Mouse (Mus musculus): Measurements from ENCODE around the gene Aip. TPM values are rescaled to one million over a fixed set of nuclear protein-coding genes. Genes with fewer than 3 reads are reported as not detected.
A peak's percentile ranks its signal among the peaks of the same experiment; 100 is the strongest.

Aip gene
- polyA plus RNA-seq (2015; fragmentation: Nextera tagmentation; extraction: Ambion mirVana) = 92.4 and 94.0 TPM in 2 replicates

DNA sequence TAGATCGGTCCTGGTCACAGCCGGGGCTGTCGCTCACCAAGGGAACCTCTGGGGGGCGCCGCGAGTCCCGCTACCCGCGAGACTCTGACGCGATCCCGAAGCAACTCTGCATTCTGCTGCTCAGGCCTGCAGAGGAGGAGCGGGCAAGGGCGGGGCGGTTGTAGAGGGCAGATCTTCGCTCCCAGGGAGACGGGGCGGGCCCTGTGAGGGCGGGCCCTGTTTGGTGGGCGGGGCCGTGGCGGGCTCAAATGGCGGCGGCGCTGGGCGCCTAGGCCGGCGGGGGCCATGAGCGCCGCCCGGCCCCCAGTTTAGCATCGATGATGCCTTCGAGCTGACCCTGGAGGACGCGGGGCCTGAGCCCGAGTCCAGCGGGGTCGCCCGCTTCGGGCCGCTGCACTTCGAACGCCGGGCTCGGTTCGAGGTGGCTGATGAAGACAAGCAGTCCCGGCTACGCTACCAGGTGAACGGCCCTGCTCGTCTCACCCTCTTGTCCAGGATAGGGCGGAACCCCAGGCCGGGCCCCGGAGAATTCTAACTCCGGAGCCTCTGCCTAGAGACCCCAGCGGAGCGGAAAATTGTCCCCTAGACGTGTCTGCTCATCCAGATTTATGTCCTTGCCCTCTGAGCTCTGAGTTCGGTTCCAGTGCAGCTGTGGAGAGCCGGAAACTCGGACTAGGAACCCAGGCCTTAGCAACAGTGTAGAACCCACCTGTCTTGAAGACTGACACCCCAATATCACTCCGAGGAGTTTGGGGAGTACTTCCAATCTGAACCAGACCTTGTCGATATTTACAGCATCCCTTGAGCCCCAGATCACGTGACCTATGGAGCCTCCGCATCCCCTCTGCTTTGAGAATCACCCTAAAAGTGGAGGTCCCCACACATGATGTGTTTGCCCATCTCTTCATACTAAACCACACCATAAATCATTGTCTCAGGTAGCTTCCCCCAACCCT is at the start of gene Aip:
Gene Aip (minus strand): TSS at position 118 of the 956 bp plus-strand sequence.
- H3K9ac ChIP-seq = peak within 1 kb of the TSS; percentile 93
- H3K4me1 ChIP-seq (replicated peaks) = peaks cover 22% of the 10 kb centered on the region
- no peaks in the 10 kb centered on the region for H3K9me3 ChIP-seq
- peaks cover 34% of the 10 kb centered on the region for H3K36me3 ChIP-seq
- H3K4me3 ChIP-seq = peak within 1 kb of the TSS; percentile 86
- peak within 1 kb of the TSS; percentile 80 for H3K27ac ChIP-seq (replicated peaks)
- ATAC-seq (ENCODE audit: low read depth) = peak; percentile 92
- WGBS = under 1% methylated on average over 64 of the region's 64 CpGs
- no peaks in the 10 kb centered on the region for H3K27me3 ChIP-seq
- H3K4me2 ChIP-seq = peak within 1 kb of the TSS; percentile 78

DNA sequence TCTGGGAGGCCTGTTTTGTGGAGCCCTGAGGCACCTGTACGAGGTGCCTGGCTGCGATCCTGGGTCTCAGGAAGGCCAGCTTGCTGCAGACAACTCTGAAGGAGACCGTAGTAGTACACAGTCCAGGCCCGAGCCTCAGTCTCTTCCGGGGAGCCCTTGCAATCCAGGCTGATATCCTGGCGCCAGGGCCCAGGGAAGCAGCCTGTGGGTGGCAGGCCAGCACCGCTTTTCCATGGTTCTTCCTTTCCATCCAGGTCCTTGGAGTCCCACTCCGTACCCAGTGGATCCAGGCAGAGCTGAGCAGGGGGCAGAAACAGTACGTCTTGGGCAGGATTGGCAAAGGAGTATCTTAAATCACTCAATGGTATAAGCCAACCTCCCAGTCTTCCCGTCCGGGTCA is 47.3 kb upstream of the Aip start:
- no peaks in the 10 kb centered on the region for H3K9me3 ChIP-seq
- H3K36me3 ChIP-seq = no peaks in the 10 kb centered on the region
- no peak for ATAC-seq (ENCODE audit: low read depth)
- peaks cover 27% of the 10 kb centered on the region for H3K4me1 ChIP-seq (replicated peaks)
- 63% methylated on average over 11 of the region's 11 CpGs for WGBS
- peak overlapping the region; percentile 18; the same call in 1 of the 2 replicates for H3K9ac ChIP-seq
- H3K4me3 ChIP-seq = no peak overlapping the region
- H3K27me3 ChIP-seq = peaks cover 3% of the 10 kb centered on the region; the same call in 1 of the 2 replicates
- H3K4me2 ChIP-seq = no peak overlapping the region
- H3K27ac ChIP-seq (replicated peaks) = no peak overlapping the region

DNA sequence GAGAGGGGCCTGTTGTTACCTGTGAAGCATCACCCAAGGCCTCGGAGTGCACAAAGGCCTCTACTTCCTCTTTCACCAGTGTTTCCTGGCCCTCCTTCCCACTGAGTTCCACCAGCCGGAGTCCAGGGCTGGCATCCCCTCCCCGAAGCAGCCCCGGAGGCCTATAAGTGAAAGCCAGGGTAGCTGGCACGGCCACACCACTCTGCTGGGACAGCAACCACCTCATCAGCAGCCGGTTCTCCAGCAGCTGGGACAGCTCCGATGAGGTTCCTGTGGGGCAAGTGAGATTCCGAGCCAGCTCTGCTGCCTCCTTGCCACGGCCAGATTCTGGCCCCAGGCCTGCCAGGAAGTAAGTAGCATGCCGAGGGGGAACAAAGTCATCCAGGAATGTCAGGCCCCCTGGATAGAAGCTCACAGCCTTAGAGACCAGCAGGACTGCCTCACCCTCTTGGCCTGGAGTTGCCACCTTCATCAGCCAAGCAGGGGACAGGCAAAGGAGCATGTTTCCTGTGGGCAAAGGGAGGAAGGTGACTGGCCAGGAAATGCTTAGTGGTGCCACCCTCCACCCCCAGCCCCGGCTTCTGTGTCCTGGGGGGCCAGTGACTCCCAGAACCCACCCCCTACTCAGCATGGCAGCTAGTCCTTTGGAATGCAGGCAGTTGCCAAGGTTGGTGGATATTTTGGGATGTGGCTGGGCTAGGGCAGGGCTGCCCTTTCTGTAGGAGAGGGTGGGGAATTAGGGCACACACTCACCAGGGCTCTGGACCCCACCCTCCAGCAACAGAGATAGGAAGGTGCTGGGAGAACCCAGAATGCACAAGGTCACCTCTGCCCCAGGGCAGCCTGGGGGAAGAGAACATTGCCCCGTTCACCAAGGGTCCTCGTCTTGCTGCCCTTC is 46.0 kb upstream of the Aip start:
- no peak overlapping the region for H3K4me2 ChIP-seq
- no peaks in the 10 kb centered on the region for H3K36me3 ChIP-seq
- no peak for ATAC-seq (ENCODE audit: low read depth)
- no peak overlapping the region for H3K4me3 ChIP-seq
- 0 out of 2 replicates have a peak overlapping the region, but pooled peaks have one; percentile 17 for H3K9ac ChIP-seq
- H3K4me1 ChIP-seq (replicated peaks) = peaks cover 27% of the 10 kb centered on the region
- H3K9me3 ChIP-seq = no peaks in the 10 kb centered on the region
- 73% methylated on average over 13 of the region's 13 CpGs for WGBS
- no peak overlapping the region for H3K27ac ChIP-seq (replicated peaks)
- H3K27me3 ChIP-seq = no peaks in the 10 kb centered on the region; the same call in 1 of the 2 replicates

DNA sequence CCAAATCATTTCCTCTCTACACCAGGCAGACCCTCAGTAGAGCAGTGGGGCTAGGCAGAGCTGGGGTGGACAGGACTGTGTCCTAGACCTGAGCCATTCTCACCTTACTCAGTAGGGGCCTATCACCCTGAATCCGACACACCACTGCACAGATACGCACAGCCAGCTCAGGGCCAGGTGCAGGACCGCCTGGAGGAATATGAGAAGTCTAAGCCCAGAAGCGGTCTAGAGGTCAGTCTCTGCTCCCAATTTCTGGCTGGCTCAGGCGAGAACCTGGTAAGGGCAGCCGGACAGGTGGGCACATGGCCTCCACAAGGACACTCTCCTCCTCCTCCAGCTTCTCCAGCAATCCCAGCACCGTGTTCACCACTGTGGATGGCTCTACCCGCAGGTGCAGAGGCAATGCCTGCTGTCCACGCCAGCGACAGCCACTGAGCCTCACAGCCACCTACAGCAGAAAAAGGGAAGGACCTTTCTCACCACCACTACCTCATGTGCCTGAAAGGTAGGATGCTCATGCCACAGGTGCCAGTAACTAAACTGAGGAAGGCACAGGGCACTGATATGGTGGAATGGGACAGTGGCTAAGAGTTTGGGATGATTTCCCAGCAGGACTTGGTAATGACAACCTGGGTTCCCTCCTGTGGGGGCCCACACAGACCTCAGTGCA is 45.2 kb upstream of the Aip start:
- H3K9ac ChIP-seq = 0 out of 2 replicates have a peak overlapping the region, but pooled peaks have one; percentile 17
- H3K36me3 ChIP-seq = no peaks in the 10 kb centered on the region
- H3K9me3 ChIP-seq = no peaks in the 10 kb centered on the region
- H3K4me2 ChIP-seq = no peak overlapping the region
- H3K4me3 ChIP-seq = no peak overlapping the region
- no peaks in the 10 kb centered on the region for H3K27me3 ChIP-seq
- peaks cover 26% of the 10 kb centered on the region for H3K4me1 ChIP-seq (replicated peaks)
- WGBS = 96% methylated on average over 10 of the region's 10 CpGs
- ATAC-seq (ENCODE audit: low read depth) = no peak
- H3K27ac ChIP-seq (replicated peaks) = no peak overlapping the region

DNA sequence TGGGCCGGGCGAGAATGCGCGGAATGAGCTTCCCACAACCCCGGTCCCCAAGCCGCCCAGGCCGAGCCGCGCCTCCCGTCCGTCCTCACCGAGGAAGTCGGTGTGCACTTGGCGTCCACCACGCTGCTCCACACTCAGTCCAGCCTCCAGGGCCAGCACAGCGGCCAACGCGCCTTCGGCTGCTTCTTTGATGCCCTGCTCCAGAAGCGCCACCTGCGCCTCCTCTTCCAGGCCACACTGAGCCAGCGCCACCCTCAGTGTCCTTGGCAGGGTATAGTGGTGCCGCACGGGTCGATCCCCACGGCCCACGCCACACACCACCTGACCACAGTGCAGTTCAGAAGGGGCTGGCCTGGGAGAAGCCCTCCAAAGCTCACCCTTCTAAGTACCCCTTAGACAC is 44.2 kb upstream of the Aip start:
- peak overlapping the region; percentile 94 for H3K27ac ChIP-seq (replicated peaks)
- ATAC-seq (ENCODE audit: low read depth) = peak; percentile 56

DNA sequence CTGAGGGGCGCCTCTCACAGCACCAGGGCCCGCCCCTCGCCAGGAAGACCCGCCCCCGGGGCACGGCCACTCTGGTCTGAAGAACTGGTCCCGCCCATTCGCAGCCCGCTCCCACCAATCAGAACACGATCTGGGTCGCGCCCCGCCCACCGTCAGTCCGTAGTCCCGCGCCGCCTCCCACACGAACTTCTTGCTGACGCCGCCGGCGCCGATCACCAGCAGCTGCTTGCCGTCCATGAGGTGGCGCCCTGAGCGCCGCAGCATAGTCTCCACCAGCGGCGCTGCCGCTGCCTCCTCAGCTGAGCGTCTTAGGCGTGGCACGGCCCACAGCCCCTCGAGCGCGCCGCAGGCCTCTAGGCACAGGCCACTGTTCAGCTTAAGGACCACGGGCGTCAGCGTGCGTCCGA is 43.7 kb upstream of the Aip start:
- Histone ChIP-seq H3K4me1 (replicated peaks) (peaks cover 16% of the 10 kb centered on the region), H3K4me2 (peak overlapping the region; percentile 86), H3K9me3 (no peaks in the 10 kb centered on the region), H3K9ac (peak overlapping the region; percentile 90), H3K4me3 (peak overlapping the region; percentile 44), H3K27ac (replicated peaks) (peak overlapping the region; percentile 94), H3K36me3 (no peaks in the 10 kb centered on the region), H3K27me3 (no peaks in the 10 kb centered on the region)
- ATAC-seq (ENCODE audit: low read depth) = peak; percentile 94
- under 1% methylated on average over 43 of the region's 43 CpGs for WGBS

More for the DNA sequence above, 44.2 kb upstream of the Aip start:
- H3K27me3 ChIP-seq = no peaks in the 10 kb centered on the region
- H3K9me3 ChIP-seq = no peaks in the 10 kb centered on the region
- peak overlapping the region; percentile 44 for H3K4me3 ChIP-seq
- H3K4me1 ChIP-seq (replicated peaks) = peaks cover 16% of the 10 kb centered on the region
- peak overlapping the region; percentile 90 for H3K9ac ChIP-seq
- no peaks in the 10 kb centered on the region for H3K36me3 ChIP-seq
- peak overlapping the region; percentile 86 for H3K4me2 ChIP-seq
- 6% methylated on average over 27 of the region's 27 CpGs for WGBS

DNA sequence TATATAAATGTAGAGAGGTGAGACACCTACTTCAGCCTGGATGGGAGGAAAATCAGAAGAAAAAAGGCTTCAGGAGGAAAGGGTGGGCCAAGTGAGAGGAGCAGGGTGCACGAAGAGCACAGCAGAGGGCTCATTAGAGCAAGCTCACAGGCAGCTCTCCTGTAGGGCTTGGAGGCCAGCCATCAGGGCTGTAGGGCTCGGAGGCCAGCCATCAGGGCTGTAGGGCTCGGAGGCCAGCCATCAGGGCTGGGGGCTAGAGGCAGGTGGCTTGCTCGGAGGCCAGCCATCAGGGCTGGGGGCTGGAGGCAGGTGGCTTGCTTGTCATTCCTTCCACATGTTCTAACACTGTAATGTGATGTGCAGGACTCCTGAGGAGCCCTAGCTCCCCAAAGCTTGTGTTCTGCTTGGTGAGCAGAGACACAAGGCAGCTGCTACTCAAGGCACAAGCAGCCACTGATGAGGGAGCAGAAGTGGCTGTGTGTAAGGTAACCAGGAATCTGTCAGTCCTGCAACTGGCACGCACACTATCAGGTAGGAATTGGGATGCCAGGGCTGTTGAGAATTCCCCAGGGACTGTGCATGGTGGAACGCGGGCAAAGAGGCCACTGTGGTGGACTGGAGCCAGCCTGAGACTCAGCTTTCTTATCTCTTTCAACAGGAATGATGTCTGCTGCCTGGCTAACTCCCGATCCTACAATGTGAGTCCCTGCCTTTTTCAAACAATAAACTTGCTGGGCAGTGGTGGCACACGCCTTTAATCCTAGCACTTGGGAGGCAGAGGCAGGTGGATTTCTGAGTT is 41.2 kb upstream of the Aip start:
- no peak for ATAC-seq (ENCODE audit: low read depth)
- Histone ChIP-seq H3K36me3 (0 out of 2 replicates have a peak, but pooled peaks cover 2% of the 10 kb centered on the region), H3K27ac (replicated peaks) (no peak overlapping the region), H3K9ac (0 out of 2 replicates have a peak overlapping the region, but pooled peaks have one; percentile 8), H3K4me2 (no peak overlapping the region), H3K27me3 (no peaks in the 10 kb centered on the region), H3K9me3 (no peaks in the 10 kb centered on the region), H3K4me3 (no peak overlapping the region), H3K4me1 (replicated peaks) (peaks cover 35% of the 10 kb centered on the region)
- WGBS = 80% methylated on average over 9 of the region's 9 CpGs

DNA sequence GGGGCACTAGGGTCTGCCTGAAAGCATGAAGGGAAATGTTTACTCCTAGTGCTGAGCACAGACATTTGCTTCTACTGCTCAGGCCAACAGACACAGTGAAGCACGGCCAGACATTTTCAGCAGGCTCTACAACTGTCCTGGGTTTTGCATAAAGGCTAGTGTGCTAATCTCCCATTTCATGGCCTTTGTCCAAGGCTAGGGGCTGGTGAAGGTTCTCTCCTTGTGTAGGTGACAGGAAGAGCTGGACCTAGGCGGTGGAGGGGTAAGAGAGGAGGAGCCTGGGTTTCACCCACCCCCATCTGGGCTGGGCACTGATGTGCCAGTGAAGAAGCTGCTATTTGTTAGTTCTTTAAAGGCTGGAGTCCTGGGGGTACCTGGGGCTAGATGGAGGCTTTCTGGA is 39.1 kb upstream of the Aip start:
- no peak for ATAC-seq (ENCODE audit: low read depth)
- H3K4me2 ChIP-seq = no peak overlapping the region
- H3K9me3 ChIP-seq = no peaks in the 10 kb centered on the region
- H3K27ac ChIP-seq (replicated peaks) = no peak overlapping the region
- peaks cover 27% of the 10 kb centered on the region for H3K4me1 ChIP-seq (replicated peaks)
- H3K4me3 ChIP-seq = no peak overlapping the region
- H3K27me3 ChIP-seq = no peaks in the 10 kb centered on the region
- WGBS = 80% methylated on average over 2 of the region's 2 CpGs
- H3K36me3 ChIP-seq = peaks cover 20% of the 10 kb centered on the region
- H3K9ac ChIP-seq = peak overlapping the region; percentile 36; the same call in 1 of the 2 replicates

DNA sequence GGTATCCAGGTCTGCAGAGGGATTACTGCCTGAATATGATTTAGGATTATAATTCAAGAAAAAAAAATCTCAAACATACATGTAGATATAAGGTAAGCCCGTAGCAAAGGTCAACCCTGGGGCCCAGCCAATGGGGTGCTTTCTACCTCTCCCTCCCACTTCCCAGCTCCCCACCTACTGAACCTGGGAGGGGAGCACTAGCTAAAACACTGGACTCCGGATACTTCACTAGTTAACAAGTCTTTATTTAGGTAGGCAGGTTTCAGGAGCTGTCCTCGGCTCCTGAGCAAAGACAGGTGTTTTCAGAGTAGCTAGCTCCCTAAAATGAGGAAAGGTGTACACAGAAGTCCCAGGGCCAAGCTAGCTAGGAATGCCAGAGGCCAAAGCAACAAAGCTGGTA is 38.4 kb upstream of the Aip start:
- no peak overlapping the region for H3K4me3 ChIP-seq
- no peak overlapping the region for H3K9ac ChIP-seq
- no peaks in the 10 kb centered on the region for H3K27me3 ChIP-seq
- H3K27ac ChIP-seq (replicated peaks) = peak overlapping the region; percentile 85
- WGBS = 87% methylated on average over 3 of the region's 3 CpGs
- peaks cover 27% of the 10 kb centered on the region for H3K36me3 ChIP-seq
- no peaks in the 10 kb centered on the region for H3K9me3 ChIP-seq
- ATAC-seq (ENCODE audit: low read depth) = no peak
- peaks cover 25% of the 10 kb centered on the region for H3K4me1 ChIP-seq (replicated peaks)
- no peak overlapping the region for H3K4me2 ChIP-seq

DNA sequence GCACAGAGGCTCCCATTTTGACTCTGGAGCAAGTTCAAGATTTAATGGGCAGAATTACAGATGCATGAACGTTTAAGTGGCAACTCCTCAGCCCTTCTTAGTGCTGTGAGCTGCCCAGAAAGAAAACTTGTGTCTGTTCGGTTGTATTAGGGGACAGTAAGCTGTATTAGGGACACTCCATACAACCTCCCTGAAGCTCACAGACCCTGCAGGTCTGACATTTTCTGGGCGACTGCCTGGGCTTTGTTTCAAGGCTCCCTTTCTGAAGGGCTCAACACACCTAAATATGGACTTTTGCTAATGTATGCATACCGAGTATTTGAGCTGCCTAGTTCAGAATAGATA is 37.9 kb upstream of the Aip start:
- H3K4me3 ChIP-seq = peak overlapping the region; percentile 71
- 42% methylated on average over 4 of the region's 4 CpGs for WGBS
- H3K36me3 ChIP-seq = peaks cover 32% of the 10 kb centered on the region
- no peaks in the 10 kb centered on the region for H3K9me3 ChIP-seq
- H3K4me1 ChIP-seq (replicated peaks) = peaks cover 21% of the 10 kb centered on the region
- ATAC-seq (ENCODE audit: low read depth) = no peak; the same call in 1 of the 2 replicates
- peak overlapping the region; percentile 85 for H3K27ac ChIP-seq (replicated peaks)
- peak overlapping the region; percentile 97 for H3K4me2 ChIP-seq
- no peaks in the 10 kb centered on the region for H3K27me3 ChIP-seq
- peak overlapping the region; percentile 93 for H3K9ac ChIP-seq
